Mouse (Mus musculus): ENCODE results near the gene Cpb2.
A peak's percentile ranks its signal among the peaks of the same experiment; 100 is the strongest.

The Cpb2 gene

GRCm38 (mm10) chr14:75242087-75242486 is at the start of gene Cpb2:
Gene Cpb2, plus strand, starts transcription at chr14:75242287.
- DNase-seq (ENCODE audit: low read depth) = no peak

GRCm38 (mm10) chr14:75192427-75192826 is 49.7 kb upstream of the Cpb2 start:
- peak; percentile 83 for DNase-seq (ENCODE audit: low read depth)

- no peak for DNase-seq (ENCODE audit: low read depth)
Measured at GRCm38 (mm10) chr14:75192858-75193257, 49.2 kb upstream of the Cpb2 start.

GRCm38 (mm10) chr14:75195530-75195929 is 46.6 kb upstream of the Cpb2 start:
- DNase-seq (ENCODE audit: low read depth) = no peak

- DNase-seq (ENCODE audit: low read depth) = peak; percentile 92
Measured at GRCm38 (mm10) chr14:75197027-75197426, 45.1 kb upstream of the Cpb2 start.

GRCm38 (mm10) chr14:75197660-75198059 is 44.4 kb upstream of the Cpb2 start:
- DNase-seq (ENCODE audit: low read depth) = peak; percentile 57

GRCm38 (mm10) chr14:75205363-75206051 is 36.6 kb upstream of the Cpb2 start:
- DNase-seq (ENCODE audit: low read depth) = no peak

GRCm38 (mm10) chr14:75206307-75206706 is 35.8 kb upstream of the Cpb2 start:
- no peak for DNase-seq (ENCODE audit: low read depth)

GRCm38 (mm10) chr14:75208572-75209151 is 33.4 kb upstream of the Cpb2 start:
- DNase-seq (ENCODE audit: low read depth) = peak; percentile 7

GRCm38 (mm10) chr14:75213752-75214151 is 28.3 kb upstream of the Cpb2 start:
- no peak for DNase-seq (ENCODE audit: low read depth)

- DNase-seq (ENCODE audit: low read depth) = no peak
Measured at GRCm38 (mm10) chr14:75218843-75219242, 23.2 kb upstream of the Cpb2 start.

GRCm38 (mm10) chr14:75219250-75219913 is 22.7 kb upstream of the Cpb2 start:
- no peak for DNase-seq (ENCODE audit: low read depth)

GRCm38 (mm10) chr14:75222386-75222785 is 19.7 kb upstream of the Cpb2 start:
- DNase-seq (ENCODE audit: low read depth) = no peak

GRCm38 (mm10) chr14:75227453-75228084 is 14.5 kb upstream of the Cpb2 start:
- peak; percentile 74 for DNase-seq (ENCODE audit: low read depth)

- DNase-seq (ENCODE audit: low read depth) = peak; percentile 86
Measured at GRCm38 (mm10) chr14:75229834-75230233, 12.3 kb upstream of the Cpb2 start.

GRCm38 (mm10) chr14:75233070-75233469 is 9.0 kb upstream of the Cpb2 start:
- peak; percentile 20 for DNase-seq (ENCODE audit: low read depth)

- no peak for DNase-seq (ENCODE audit: low read depth)
Measured at GRCm38 (mm10) chr14:75235552-75235951, 6.5 kb upstream of the Cpb2 start.

- DNase-seq (ENCODE audit: low read depth) = no peak
Measured at GRCm38 (mm10) chr14:75235955-75236635, 6.0 kb upstream of the Cpb2 start.

- no peak for DNase-seq (ENCODE audit: low read depth)
Measured at GRCm38 (mm10) chr14:75236636-75237003, 5.5 kb upstream of the Cpb2 start.

GRCm38 (mm10) chr14:75237096-75237495 is 5.0 kb upstream of the Cpb2 start:
- no peak for DNase-seq (ENCODE audit: low read depth)

- DNase-seq (ENCODE audit: low read depth) = no peak
Measured at GRCm38 (mm10) chr14:75238054-75238692, 3.9 kb upstream of the Cpb2 start.
